Mouse (Mus musculus) liver, embryonic 14.5 days (tissue): ENCODE results near the gene Sipa1l3.

Experiments used
- CTCF ChIP-seq: IDR thresholded peaks from 2 replicates; pipeline ENCODE4 v1.5.1; 2016; ENCODE audit warnings: antibody characterized with exemption, low read depth, control low read depth
- EP300 ChIP-seq: IDR thresholded peaks from 2 replicates; pipeline ENCODE4 v1.6.1; 2016; ENCODE audit warnings: antibody characterized with exemption, low read depth

- TF ChIP-seq CTCF (no peak), EP300 (no peak)
Measured at GRCm38 (mm10) chr7:29340838-29341237, 177.6 kb downstream of the Sipa1l3 start.
